Mouse (Mus musculus) ES-Bruce4 (cell line): ENCODE data around the gene Ehmt2.

Source experiments
- CTCF ChIP-seq: IDR thresholded peaks from one replicate; pipeline ENCODE4 v1.8.1; 2011; ENCODE audit warnings: low read depth, low read length
- EP300 ChIP-seq: IDR thresholded peaks from 2 replicates; pipeline ENCODE4 v1.6.1; 2011; ENCODE audit warnings: low read depth, low read length; ENCODE audit not compliant: insufficient read depth
- POLR2A ChIP-seq: IDR thresholded peaks from one replicate; pipeline ENCODE4 v1.8.1; 2011; ENCODE audit warnings: low read length; ENCODE audit not compliant: insufficient read depth

DNA sequence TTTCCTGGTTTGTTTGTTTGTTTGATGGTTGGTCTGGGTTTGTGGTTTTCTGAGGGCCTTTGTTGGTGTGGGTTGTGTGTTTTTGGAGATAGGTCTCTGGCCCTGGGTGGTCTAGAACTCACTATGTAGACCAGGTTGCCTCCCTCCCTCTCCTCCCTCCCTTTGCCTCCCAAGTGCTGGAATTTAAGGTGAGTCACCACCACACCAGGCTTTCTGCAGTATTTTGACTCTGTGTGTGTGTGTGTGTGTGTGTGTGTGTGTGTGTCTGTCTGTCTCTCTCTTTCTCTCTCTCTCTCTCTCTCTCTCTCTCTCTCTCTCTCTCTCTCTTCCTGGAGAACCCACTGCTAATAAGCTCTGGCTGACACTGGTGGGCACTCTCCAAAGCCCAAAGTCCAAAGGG is 17.1 kb upstream of the Ehmt2 start:
- TF ChIP-seq CTCF: no peak
- no peak for TF ChIP-seq POLR2A
- no peak for TF ChIP-seq EP300
